Mouse (Mus musculus): Measurements from ENCODE around the gene Cmtm5. TPM values are rescaled to one million over a fixed set of nuclear protein-coding genes. Genes with fewer than 3 reads are reported as not detected.

The Cmtm5 gene
- polyA plus RNA-seq (2014; fragmentation: Illumina TruSeq; extraction: RNeasy Lipid Tissue Mini Kit (QIAGEN cat#74804); ENCODE audit: insufficient read depth, low read depth, low replicate concordance) = not detected

DNA sequence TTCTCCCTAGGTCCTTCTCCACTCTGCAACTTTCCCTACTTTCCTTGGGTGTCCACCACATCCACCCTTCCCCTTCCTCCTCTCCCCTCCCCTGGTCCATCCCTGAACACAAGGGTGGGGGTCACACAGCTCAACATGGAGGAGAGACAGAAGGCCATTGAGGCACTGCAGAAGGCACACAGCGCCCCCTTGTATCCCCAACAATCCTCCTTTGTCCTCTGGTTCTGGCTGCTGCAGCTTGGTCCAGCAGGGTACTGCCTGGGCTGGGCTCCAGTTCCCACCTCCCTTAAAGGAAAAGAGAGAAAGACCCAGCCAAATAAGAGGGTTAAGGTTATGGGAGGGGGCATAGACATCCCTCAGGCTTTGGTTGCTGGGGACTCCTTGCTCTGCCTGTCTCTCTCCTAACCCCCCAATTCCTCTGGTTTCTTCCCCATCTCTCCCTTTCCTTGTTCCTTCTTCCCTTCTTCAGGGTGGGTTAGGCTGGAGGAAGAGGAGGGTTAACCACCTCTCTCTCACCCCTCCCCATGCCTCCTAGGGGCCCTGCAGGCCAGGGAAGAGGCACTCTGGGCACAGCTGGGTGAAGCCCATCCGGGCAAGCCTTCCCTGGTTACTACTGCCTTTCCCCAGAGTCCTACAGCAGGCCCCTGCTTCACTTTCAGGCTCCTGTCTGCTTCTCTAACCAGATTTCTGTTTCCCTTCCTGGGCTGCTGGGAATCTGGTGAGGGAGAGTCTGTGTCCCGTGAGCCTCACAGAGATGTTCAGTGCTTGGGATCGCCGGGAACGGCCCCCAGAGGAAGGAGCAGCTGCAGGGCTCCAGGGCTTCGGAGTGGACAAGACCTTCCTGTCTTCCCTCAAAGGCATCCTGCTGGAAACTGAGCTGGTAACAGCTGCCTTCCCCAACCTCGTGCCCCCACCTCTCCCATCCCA is at the start of gene Cmtm5:
TSS of gene Cmtm5 (plus strand) at position 358 of the 927 bp plus-strand sequence.

DNA sequence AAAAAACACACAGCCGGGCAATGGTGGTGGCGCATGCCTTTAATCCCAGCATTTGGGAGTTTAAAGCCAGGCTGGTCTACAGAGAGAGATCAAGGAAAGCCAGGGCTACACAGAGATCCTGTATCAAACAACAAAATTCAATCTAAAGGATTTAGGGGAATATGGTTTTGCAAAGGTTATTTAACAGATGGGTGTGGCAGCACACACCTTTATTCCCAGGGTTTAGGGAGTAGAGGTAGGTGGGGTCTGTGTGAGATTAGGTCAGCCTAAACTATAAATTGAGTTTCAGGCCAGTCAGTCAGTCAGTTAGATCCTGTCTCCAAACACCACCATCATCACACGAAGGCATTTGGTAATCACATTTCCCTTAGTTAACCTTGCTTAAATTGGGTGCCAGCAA is 43.9 kb upstream of the Cmtm5 start, which contains the start of gene Pabpn1:
TSS of gene Pabpn1 (plus strand) at position 301 of the 400 bp plus-strand sequence.

DNA sequence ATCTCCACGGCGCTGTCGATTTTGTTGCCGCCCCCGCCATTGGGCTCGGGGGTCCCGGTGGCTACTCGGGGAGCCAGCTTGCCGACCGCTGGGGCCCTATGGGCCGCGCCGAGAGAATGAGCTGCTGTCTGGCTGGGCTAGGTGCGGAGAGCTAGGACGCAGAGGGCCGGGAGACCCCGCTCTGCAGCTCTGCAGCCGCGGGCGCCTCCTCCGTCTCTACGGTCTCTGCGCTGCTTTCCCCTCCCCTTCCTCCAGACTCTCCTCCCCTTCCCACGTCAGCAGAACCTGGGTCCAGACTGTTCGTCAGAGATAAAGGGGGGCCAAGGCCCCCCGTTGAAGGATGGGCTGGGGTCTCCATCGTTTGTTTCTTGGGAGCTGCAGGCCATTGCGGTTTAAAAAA is 23.2 kb upstream of the Cmtm5 start, which contains the start of gene Slc22a17:
TSS of gene Slc22a17 (minus strand) at position 247 of the 400 bp plus-strand sequence.

DNA sequence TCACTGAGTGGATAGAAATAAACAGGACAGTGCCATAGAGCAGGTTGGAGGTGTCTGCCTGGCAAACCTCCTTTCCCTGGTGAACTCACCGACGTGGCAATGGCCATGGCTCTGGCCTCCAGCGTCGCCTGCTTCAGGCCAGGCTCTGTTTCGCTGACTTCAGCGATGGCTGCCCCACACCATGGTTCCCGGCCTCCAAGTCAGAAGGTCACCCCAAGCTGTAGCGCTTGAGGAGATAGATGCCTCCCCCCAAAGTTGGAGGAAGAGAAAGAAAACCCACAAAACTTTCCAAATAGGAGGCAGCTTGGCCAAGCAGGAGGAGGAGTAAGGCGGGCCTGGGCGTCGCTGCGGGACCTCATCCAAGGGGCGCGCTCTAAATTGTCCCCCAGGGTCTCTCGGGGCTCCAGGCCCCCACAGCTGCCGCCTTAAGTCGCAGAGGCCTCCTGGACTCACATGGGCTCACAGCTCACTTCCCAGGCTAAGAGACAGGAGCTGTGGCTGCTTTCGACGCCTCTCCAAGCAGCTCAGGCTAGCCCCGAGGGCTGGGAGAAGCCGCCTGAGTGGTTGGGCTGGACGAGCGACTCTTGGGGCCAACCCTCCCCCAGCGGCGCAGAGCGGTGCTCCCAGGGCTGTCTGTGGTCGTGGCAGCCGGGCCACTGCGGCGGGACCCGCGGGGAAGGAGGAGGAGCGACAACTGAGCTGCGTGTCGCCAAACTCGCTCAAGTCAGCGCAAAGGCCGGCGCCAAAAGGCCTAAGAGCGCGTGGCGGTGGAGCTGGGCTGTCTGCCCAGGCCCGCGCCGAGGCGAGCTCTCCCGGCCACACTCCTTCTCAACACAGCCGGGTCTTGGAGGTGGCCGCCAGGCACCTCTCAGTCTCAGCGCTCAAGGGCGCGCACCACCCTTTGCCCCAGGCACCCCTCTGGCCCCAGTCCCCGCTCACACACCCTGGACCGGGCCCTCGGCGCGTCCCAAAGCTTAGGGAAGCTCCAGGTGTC is 10.4 kb upstream of the Cmtm5 start, which contains the start of gene Efs:
TSS of gene Efs (minus strand) at position 778 of the 994 bp plus-strand sequence.

DNA sequence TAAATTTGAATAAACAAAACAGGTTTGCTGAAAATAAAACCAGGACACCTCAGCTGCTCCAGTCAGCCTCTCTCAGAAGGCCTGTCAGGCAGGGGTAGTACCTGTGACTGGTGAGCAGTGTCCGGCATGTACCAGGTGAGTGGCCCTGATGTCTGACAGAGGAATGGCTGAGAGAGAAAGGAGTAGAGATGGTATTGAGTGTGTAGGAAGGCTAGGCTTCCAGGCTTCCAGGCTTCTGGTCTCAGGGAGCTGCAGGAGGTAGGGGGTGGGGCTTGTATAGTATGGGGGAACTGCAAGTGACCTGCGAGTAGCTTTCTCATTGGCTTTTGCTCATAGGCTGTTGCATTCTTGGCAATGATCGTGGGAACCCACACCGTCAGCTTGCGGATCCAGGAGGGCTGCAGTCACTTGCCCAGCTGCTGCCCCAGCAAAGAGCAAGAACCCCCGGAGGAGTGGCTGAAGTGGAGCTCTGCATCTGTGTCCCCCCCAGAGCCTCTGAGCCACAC is 3.4 kb upstream of the Cmtm5 start, which contains the start of gene Il25:
TSS of gene Il25 (plus strand) at position 51 of the 506 bp plus-strand sequence.

DNA sequence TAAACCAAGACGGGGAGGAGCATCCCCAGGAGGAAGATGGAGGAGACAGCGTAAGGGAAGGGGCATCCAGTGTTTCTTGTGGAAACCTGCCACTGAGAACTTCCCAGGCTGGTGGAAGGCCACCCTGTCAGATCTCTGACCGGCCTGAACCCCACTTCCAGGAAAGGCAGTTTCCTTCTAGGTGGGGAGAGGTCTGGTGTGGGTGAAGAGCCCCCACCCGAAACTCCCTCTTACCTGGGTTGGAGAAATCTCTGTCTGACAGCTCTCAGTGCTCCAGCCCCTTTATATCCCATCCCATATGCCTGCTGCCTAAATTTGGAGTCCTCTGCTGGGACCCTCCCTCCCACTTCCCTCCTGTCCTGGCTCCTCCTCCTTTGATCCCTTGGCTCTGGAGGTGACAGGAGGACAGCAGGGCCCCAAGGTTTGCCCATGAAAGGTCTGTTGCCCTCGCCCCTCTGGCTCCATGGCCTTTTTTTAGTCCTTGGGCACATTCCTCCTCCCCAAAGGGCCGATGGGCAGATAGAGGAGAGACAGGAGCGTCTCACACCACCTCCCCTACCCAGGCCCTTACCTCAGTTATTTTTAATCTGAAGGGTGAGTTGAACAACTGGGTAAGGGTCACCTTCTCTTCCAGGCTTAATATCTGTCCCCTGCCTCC is 30.4 kb downstream of the Cmtm5 start, which contains the start of gene Myh6:
TSS of gene Myh6 (minus strand) at position 608 of the 658 bp plus-strand sequence.

DNA sequence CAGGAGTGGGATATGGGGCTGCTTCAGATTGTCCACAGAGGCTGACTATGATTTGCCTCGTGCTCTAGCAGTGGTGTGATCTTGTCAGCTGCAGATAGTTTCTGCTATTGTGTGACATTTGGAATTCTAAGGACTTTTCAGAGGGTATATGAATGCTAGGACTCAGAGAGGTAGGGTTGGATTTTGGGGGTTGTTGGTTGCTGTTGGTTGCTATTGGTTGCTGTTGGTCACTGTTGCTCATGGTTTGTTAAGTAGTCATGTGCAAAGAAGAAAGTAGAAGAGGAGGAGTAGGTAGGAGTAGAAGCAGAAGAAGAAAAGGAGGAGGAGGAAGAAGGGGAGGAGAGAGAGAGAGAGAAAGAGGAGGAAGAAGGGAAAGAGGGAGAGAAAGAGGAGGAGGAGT is 40.6 kb downstream of the Cmtm5 start, which contains the start of gene Gm17428:
TSS of gene Gm17428 (plus strand) at position 301 of the 400 bp plus-strand sequence.

Other genes starting within 250 kb of the Cmtm5 start
- 54.6 TPM for gene Acin1, start 249.3 kb upstream of the Cmtm5 start, polyA plus RNA-seq (2014; fragmentation: Illumina TruSeq; extraction: RNeasy Lipid Tissue Mini Kit (QIAGEN cat#74804); ENCODE audit: insufficient read depth, low read depth, low replicate concordance)
- gene Gm29776, start 237.4 kb upstream of the Cmtm5 start, polyA plus RNA-seq (2014; fragmentation: Illumina TruSeq; extraction: RNeasy Lipid Tissue Mini Kit (QIAGEN cat#74804); ENCODE audit: insufficient read depth, low read depth, low replicate concordance) = 0.12 TPM
- 0.77 TPM for gene Cebpe, start 224.1 kb upstream of the Cmtm5 start, polyA plus RNA-seq (2014; fragmentation: Illumina TruSeq; extraction: RNeasy Lipid Tissue Mini Kit (QIAGEN cat#74804); ENCODE audit: insufficient read depth, low read depth, low replicate concordance)
- 1.4 TPM for gene Slc7a8, start 154.3 kb upstream of the Cmtm5 start, polyA plus RNA-seq (2014; fragmentation: Illumina TruSeq; extraction: RNeasy Lipid Tissue Mini Kit (QIAGEN cat#74804); ENCODE audit: insufficient read depth, low read depth, low replicate concordance)
- gene Rnf212b, start 122.1 kb upstream of the Cmtm5 start, polyA plus RNA-seq (2014; fragmentation: Illumina TruSeq; extraction: RNeasy Lipid Tissue Mini Kit (QIAGEN cat#74804); ENCODE audit: insufficient read depth, low read depth, low replicate concordance) = not detected
- 2.8 TPM for gene Homez, start 65.3 kb upstream of the Cmtm5 start, polyA plus RNA-seq (2014; fragmentation: Illumina TruSeq; extraction: RNeasy Lipid Tissue Mini Kit (QIAGEN cat#74804); ENCODE audit: insufficient read depth, low read depth, low replicate concordance)
- 8.1 TPM for gene Ppp1r3e, start 58.7 kb upstream of the Cmtm5 start, polyA plus RNA-seq (2014; fragmentation: Illumina TruSeq; extraction: RNeasy Lipid Tissue Mini Kit (QIAGEN cat#74804); ENCODE audit: insufficient read depth, low read depth, low replicate concordance)
- gene Bcl2l2, start 52.9 kb upstream of the Cmtm5 start, polyA plus RNA-seq (2014; fragmentation: Illumina TruSeq; extraction: RNeasy Lipid Tissue Mini Kit (QIAGEN cat#74804); ENCODE audit: insufficient read depth, low read depth, low replicate concordance) = 36.2 TPM
- not detected for gene Gm20521, start 52.8 kb upstream of the Cmtm5 start, polyA plus RNA-seq (2014; fragmentation: Illumina TruSeq; extraction: RNeasy Lipid Tissue Mini Kit (QIAGEN cat#74804); ENCODE audit: insufficient read depth, low read depth, low replicate concordance)
- 89.4 TPM for gene Pabpn1, start 43.8 kb upstream of the Cmtm5 start, polyA plus RNA-seq (2014; fragmentation: Illumina TruSeq; extraction: RNeasy Lipid Tissue Mini Kit (QIAGEN cat#74804); ENCODE audit: insufficient read depth, low read depth, low replicate concordance)
- gene Slc22a17, start 23.1 kb upstream of the Cmtm5 start, polyA plus RNA-seq (2014; fragmentation: Illumina TruSeq; extraction: RNeasy Lipid Tissue Mini Kit (QIAGEN cat#74804); ENCODE audit: insufficient read depth, low read depth, low replicate concordance) = 9.3 TPM
- 3.3 TPM for gene Efs, start 10.1 kb upstream of the Cmtm5 start, polyA plus RNA-seq (2014; fragmentation: Illumina TruSeq; extraction: RNeasy Lipid Tissue Mini Kit (QIAGEN cat#74804); ENCODE audit: insufficient read depth, low read depth, low replicate concordance)
- gene Il25, start 3.6 kb upstream of the Cmtm5 start, polyA plus RNA-seq (2014; fragmentation: Illumina TruSeq; extraction: RNeasy Lipid Tissue Mini Kit (QIAGEN cat#74804); ENCODE audit: insufficient read depth, low read depth, low replicate concordance) = not detected
- 170 TPM for gene Myh6, start 30.7 kb downstream of the Cmtm5 start, polyA plus RNA-seq (2014; fragmentation: Illumina TruSeq; extraction: RNeasy Lipid Tissue Mini Kit (QIAGEN cat#74804); ENCODE audit: insufficient read depth, low read depth, low replicate concordance)
- not detected for gene Gm17428, start 40.7 kb downstream of the Cmtm5 start, polyA plus RNA-seq (2014; fragmentation: Illumina TruSeq; extraction: RNeasy Lipid Tissue Mini Kit (QIAGEN cat#74804); ENCODE audit: insufficient read depth, low read depth, low replicate concordance)
- gene Myh7, start 58.4 kb downstream of the Cmtm5 start, polyA plus RNA-seq (2014; fragmentation: Illumina TruSeq; extraction: RNeasy Lipid Tissue Mini Kit (QIAGEN cat#74804); ENCODE audit: insufficient read depth, low read depth, low replicate concordance) = 10.6 TPM
- 49.9 TPM for gene Ngdn, start 79.2 kb downstream of the Cmtm5 start, polyA plus RNA-seq (2014; fragmentation: Illumina TruSeq; extraction: RNeasy Lipid Tissue Mini Kit (QIAGEN cat#74804); ENCODE audit: insufficient read depth, low read depth, low replicate concordance)
- gene Zfhx2, start 156.1 kb downstream of the Cmtm5 start, polyA plus RNA-seq (2014; fragmentation: Illumina TruSeq; extraction: RNeasy Lipid Tissue Mini Kit (QIAGEN cat#74804); ENCODE audit: insufficient read depth, low read depth, low replicate concordance) = 0.37 TPM
- gene Thtpa, start 158.5 kb downstream of the Cmtm5 start, polyA plus RNA-seq (2014; fragmentation: Illumina TruSeq; extraction: RNeasy Lipid Tissue Mini Kit (QIAGEN cat#74804); ENCODE audit: insufficient read depth, low read depth, low replicate concordance) = 7.4 TPM
- gene Ap1g2, start 170.3 kb downstream of the Cmtm5 start, polyA plus RNA-seq (2014; fragmentation: Illumina TruSeq; extraction: RNeasy Lipid Tissue Mini Kit (QIAGEN cat#74804); ENCODE audit: insufficient read depth, low read depth, low replicate concordance) = 16.4 TPM
- gene Jph4, start 180.7 kb downstream of the Cmtm5 start, polyA plus RNA-seq (2014; fragmentation: Illumina TruSeq; extraction: RNeasy Lipid Tissue Mini Kit (QIAGEN cat#74804); ENCODE audit: insufficient read depth, low read depth, low replicate concordance) = 0.07 TPM